Mouse (Mus musculus) hindbrain, embryonic 12.5 days (tissue): ENCODE data around the gene Arrb1. TPM values are rescaled to one million over a fixed set of nuclear protein-coding genes. Genes with fewer than 3 reads are reported as not detected.
"Not testable (repeated sequence)": the region's sequence is repeated elsewhere in the genome, so short reads cannot be mapped to it uniquely, and the experiment has no call there.

Experiments used
- ATAC-seq: fragments of 200-750 bp; cut with Nextera tagmentation; 2 replicates; pipeline ENCODE4 v1.8.0; 2017; ENCODE audit warnings: moderate TSS enrichment; ENCODE audit not compliant: low FRiP score
- H3K27ac ChIP-seq: fragments of 300-500 bp; sonication (generic); 2 replicates; pipeline ENCODE4 v1.5.1; 2016; ENCODE audit warnings: mild to moderate bottlenecking
- H3K27me3 ChIP-seq: fragments of 300-500 bp; sonication (generic); 2 replicates; pipeline ENCODE4 v1.6.1; 2016; ENCODE audit warnings: mild to moderate bottlenecking
- H3K36me3 ChIP-seq: fragments of 300-500 bp; sonication (generic); 2 replicates; pipeline ENCODE4 v1.6.1; 2016; ENCODE audit warnings: mild to moderate bottlenecking
- H3K4me1 ChIP-seq: fragments of 300-500 bp; sonication (generic); 2 replicates; pipeline ENCODE4 v1.6.1; 2016
- H3K4me2 ChIP-seq: fragments of 300-500 bp; sonication (generic); replicated peaks from 2 replicates; pipeline ENCODE4 v1.6.1; 2016; ENCODE audit warnings: mild to moderate bottlenecking
- H3K4me3 ChIP-seq: fragments of 300-500 bp; sonication (generic); 2 replicates; pipeline ENCODE4 v1.5.1; 2016; ENCODE audit warnings: mild to moderate bottlenecking
- H3K9ac ChIP-seq: fragments of 300-500 bp; sonication (generic); 2 replicates; pipeline ENCODE4 v1.6.1; 2016; ENCODE audit warnings: mild to moderate bottlenecking, moderate library complexity
- H3K9me3 ChIP-seq: fragments of 300-500 bp; sonication (generic); replicated peaks from 2 replicates; pipeline ENCODE4 v1.6.1; 2016; ENCODE audit warnings: mild to moderate bottlenecking
- WGBS: fragments of 180-500 bp; shearing (Covaris S2); methylation state at CpG from one replicate; pipeline ENCODE4 v1.1.7; 2016; 5-methylcytosine and 5-hydroxymethylcytosine counted together
- polyA plus RNA-seq: library from polyadenylated mRNA; unstranded; fragments of >200 nt; fragmentation: Nextera tagmentation; extraction: Ambion mirVana; gene quantifications from 2 replicates; pipeline ENCODE4 v1.2.1, GENCODE M21; 2016

Gene Arrb1
- 16.7 TPM in 2 replicates for polyA plus RNA-seq

DNA sequence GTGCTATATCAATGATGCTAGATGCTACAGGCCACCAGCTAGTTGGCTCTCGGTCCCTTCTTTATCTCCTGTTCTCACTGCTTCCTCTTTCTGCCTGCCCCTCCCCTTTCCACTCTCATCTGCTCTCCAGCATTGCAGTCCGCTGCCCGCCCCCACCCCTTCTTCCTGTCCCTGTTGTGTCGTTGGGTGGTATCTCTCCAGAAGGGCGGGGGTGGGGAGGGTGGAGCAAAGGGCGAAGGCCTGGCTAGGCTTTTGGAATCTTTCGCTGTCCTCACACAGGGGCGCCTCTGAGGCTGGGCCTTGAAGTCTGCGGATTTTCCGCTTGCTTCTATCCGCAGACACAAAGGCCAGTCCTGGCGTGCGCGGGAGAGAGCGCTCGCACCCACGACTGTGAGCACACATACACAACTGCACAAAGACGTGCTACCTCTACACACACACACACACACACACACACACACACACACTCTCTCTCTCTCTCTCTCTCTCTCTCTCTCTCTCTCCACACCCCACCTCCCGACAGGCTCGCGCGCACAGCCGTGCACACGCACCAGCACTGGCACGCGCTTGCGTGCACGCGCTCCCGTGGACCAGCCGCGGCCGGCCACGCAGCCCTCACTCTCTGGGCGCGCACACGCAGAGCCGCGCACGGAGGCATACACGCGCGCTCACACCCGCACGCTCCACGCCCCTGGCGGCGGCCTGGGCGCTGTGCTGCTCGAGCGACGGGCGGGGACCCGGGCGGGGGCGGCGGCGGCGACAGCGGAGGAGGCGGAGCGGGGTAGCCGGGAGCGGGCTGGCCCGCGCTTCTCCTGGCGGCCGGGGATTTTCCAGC, at the start of gene Arrb1:
TSS of gene Arrb1 (plus strand) at position 566 of the 835 bp plus-strand sequence.
- Histone ChIP-seq H3K4me3 (peak within 1 kb of the TSS; percentile 73), H3K9ac (peak within 1 kb of the TSS; percentile 90), H3K27me3 (no peaks in the 10 kb centered on the region; the same call in 1 of the 2 replicates), H3K36me3 (no peaks in the 10 kb centered on the region), H3K27ac (peak within 1 kb of the TSS; percentile 89), H3K4me1 (peaks cover 54% of the 10 kb centered on the region), H3K9me3 (no peaks in the 10 kb centered on the region), H3K4me2 (peak within 1 kb of the TSS; percentile 68)
- peak; percentile 76 for ATAC-seq
- WGBS = under 1% methylated on average over 52 of the region's 68 CpGs

DNA sequence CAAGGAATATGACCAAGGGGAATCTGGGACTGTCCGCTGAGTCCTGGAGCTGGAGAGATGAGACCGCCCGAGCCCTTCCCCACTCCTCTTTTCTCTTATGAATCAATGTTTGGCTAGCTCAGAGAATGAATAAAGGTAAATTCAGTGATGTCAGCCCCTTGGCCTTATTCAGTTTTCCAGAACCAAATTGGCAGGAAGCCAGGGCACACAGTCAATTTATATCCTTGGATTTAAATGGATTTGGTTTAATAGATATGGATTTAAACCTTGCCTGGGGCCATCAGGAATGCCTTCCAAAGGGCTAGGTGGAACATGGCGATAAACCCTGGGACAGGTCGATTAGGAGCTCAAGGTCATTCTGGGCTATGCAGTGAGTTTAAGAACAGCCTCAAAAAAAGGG, 45.6 kb upstream of the Arrb1 start:
- Histone ChIP-seq H3K4me2 (no peak overlapping the region), H3K36me3 (no peaks in the 10 kb centered on the region), H3K27ac (no peak overlapping the region), H3K4me3 (no peak overlapping the region), H3K9ac (no peak overlapping the region), H3K4me1 (no peaks in the 10 kb centered on the region), H3K27me3 (peaks cover 15% of the 10 kb centered on the region), H3K9me3 (no peaks in the 10 kb centered on the region)
- no peak for ATAC-seq
- 88% methylated on average over 5 of the region's 5 CpGs for WGBS

- H3K4me2 ChIP-seq = no peak overlapping the region
- WGBS = 58% methylated on average over 1 of the region's 1 CpGs
- no peak for ATAC-seq
- no peaks in the 10 kb centered on the region for H3K9me3 ChIP-seq
- H3K4me1 ChIP-seq = no peaks in the 10 kb centered on the region
- H3K4me3 ChIP-seq = no peak overlapping the region
- H3K9ac ChIP-seq = no peak overlapping the region
- no peak overlapping the region for H3K27ac ChIP-seq
- no peaks in the 10 kb centered on the region for H3K36me3 ChIP-seq
- H3K27me3 ChIP-seq = no peaks in the 10 kb centered on the region
These were observed 36.1 kb upstream of the Arrb1 start for GRCm38 (mm10) chr7:99499128-99499527.

GRCm38 (mm10) chr7:99500201-99500600, 35.1 kb upstream of the Arrb1 start:
- Histone ChIP-seq H3K27ac (no peak overlapping the region), H3K36me3 (no peaks in the 10 kb centered on the region), H3K27me3 (no peaks in the 10 kb centered on the region), H3K9me3 (no peaks in the 10 kb centered on the region), H3K4me1 (no peaks in the 10 kb centered on the region), H3K9ac (no peak overlapping the region), H3K4me3 (no peak overlapping the region), H3K4me2 (no peak overlapping the region)
- WGBS = 3% methylated on average over 8 of the region's 8 CpGs
- ATAC-seq = peak; percentile 84

DNA sequence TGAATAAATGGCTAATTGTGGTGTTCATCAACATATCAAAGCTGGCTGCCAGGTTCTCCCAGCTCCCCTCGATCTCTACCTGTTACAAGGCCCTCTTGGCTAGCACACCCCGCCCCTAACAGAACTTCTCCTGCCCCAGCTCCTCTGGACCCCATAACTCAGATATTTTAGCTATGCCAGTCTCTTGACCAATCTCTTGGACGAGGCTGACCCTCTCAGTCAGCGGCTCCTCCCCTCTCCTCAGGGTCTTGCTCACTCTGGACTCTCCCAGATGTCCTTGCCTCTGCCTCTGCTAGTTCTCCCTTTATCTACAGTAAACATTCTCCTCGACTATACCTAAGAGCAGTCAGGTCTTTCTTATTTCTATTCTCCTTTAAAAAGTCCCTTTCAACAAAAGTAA, 34.6 kb upstream of the Arrb1 start:
- Histone ChIP-seq H3K36me3 (no peaks in the 10 kb centered on the region), H3K4me3 (no peak overlapping the region), H3K9me3 (no peaks in the 10 kb centered on the region), H3K4me2 (no peak overlapping the region), H3K27ac (no peak overlapping the region), H3K9ac (0 out of 2 replicates have a peak overlapping the region, but pooled peaks have one; percentile 15), H3K27me3 (no peaks in the 10 kb centered on the region), H3K4me1 (no peaks in the 10 kb centered on the region)
- WGBS = 24% methylated on average over 5 of the region's 5 CpGs
- ATAC-seq = no peak

DNA sequence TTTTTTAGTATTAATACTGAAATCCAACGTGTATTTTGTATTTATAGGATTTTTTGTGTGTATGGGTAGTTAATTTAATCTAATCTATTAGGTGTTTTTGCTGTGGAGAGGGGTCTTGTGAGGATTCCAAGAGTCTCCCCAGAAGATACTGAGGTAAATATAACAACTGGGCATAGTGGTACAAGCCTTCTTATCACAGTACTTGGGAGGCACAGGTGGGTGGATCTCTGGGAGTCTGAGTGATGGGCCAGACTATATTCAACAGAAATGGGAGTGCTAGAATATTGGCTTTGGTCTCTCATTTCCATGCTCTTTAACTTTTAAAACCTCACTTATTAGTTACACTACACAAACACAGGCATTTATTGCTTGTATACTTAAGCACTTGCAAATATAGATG, 34.1 kb upstream of the Arrb1 start:
- H3K9me3 ChIP-seq = no peaks in the 10 kb centered on the region
- no peak overlapping the region for H3K4me2 ChIP-seq
- ATAC-seq = no peak
- no peaks in the 10 kb centered on the region for H3K4me1 ChIP-seq
- no peaks in the 10 kb centered on the region for H3K36me3 ChIP-seq
- H3K9ac ChIP-seq = no peak overlapping the region
- H3K27me3 ChIP-seq = no peaks in the 10 kb centered on the region
- 61% methylated on average over 1 of the region's 1 CpGs for WGBS
- H3K4me3 ChIP-seq = no peak overlapping the region
- H3K27ac ChIP-seq = no peak overlapping the region

GRCm38 (mm10) chr7:99504556-99504955, 30.7 kb upstream of the Arrb1 start:
- no peaks in the 10 kb centered on the region for H3K27me3 ChIP-seq
- no peak overlapping the region for H3K27ac ChIP-seq
- ATAC-seq = no peak
- no peak overlapping the region for H3K9ac ChIP-seq
- no peak overlapping the region for H3K4me3 ChIP-seq
- H3K4me1 ChIP-seq = no peaks in the 10 kb centered on the region
- H3K4me2 ChIP-seq = no peak overlapping the region
- no peaks in the 10 kb centered on the region for H3K36me3 ChIP-seq
- H3K9me3 ChIP-seq = no peaks in the 10 kb centered on the region

GRCm38 (mm10) chr7:99508187-99508586, 27.1 kb upstream of the Arrb1 start:
- not testable (repeated sequence) for H3K36me3 ChIP-seq, H3K9ac ChIP-seq, H3K9me3 ChIP-seq, H3K27ac ChIP-seq, H3K4me3 ChIP-seq, ATAC-seq, H3K4me2 ChIP-seq, H3K27me3 ChIP-seq, H3K4me1 ChIP-seq
- WGBS = 40% methylated on average over 2 of the region's 2 CpGs

GRCm38 (mm10) chr7:99510087-99510501, 25.2 kb upstream of the Arrb1 start:
- Histone ChIP-seq H3K27ac (peak overlapping the region; percentile 40), H3K9ac (no peak overlapping the region)

GRCm38 (mm10) chr7:99516092-99516813, 19.0 kb upstream of the Arrb1 start:
- WGBS = 85% methylated on average over 9 of the region's 9 CpGs
- no peak for ATAC-seq
- no peak overlapping the region for H3K27ac ChIP-seq
- no peaks in the 10 kb centered on the region for H3K36me3 ChIP-seq
- H3K9me3 ChIP-seq = no peaks in the 10 kb centered on the region
- H3K4me3 ChIP-seq = no peak overlapping the region
- no peaks in the 10 kb centered on the region for H3K4me1 ChIP-seq
- H3K4me2 ChIP-seq = no peak overlapping the region
- H3K9ac ChIP-seq = no peak overlapping the region
- no peaks in the 10 kb centered on the region for H3K27me3 ChIP-seq

More at GRCm38 (mm10) chr7:99510087-99510501, 25.2 kb upstream of the Arrb1 start:
- Histone ChIP-seq H3K4me1 (peaks cover 8% of the 10 kb centered on the region), H3K9me3 (no peaks in the 10 kb centered on the region), H3K27me3 (no peaks in the 10 kb centered on the region), H3K4me2 (peak overlapping the region; percentile 31; the same call in 1 of the 2 replicates), H3K4me3 (no peak overlapping the region), H3K36me3 (no peaks in the 10 kb centered on the region)
- 4% methylated on average over 8 of the region's 8 CpGs for WGBS
- peak; percentile 54; the same call in 1 of the 2 replicates for ATAC-seq

GRCm38 (mm10) chr7:99516814-99517157, 18.5 kb upstream of the Arrb1 start:
- no peak for ATAC-seq
- Histone ChIP-seq H3K4me2 (no peak overlapping the region), H3K4me1 (no peaks in the 10 kb centered on the region), H3K36me3 (no peaks in the 10 kb centered on the region), H3K27me3 (no peaks in the 10 kb centered on the region), H3K9me3 (no peaks in the 10 kb centered on the region), H3K4me3 (no peak overlapping the region), H3K9ac (no peak overlapping the region), H3K27ac (no peak overlapping the region)
- 86% methylated on average over 3 of the region's 3 CpGs for WGBS

DNA sequence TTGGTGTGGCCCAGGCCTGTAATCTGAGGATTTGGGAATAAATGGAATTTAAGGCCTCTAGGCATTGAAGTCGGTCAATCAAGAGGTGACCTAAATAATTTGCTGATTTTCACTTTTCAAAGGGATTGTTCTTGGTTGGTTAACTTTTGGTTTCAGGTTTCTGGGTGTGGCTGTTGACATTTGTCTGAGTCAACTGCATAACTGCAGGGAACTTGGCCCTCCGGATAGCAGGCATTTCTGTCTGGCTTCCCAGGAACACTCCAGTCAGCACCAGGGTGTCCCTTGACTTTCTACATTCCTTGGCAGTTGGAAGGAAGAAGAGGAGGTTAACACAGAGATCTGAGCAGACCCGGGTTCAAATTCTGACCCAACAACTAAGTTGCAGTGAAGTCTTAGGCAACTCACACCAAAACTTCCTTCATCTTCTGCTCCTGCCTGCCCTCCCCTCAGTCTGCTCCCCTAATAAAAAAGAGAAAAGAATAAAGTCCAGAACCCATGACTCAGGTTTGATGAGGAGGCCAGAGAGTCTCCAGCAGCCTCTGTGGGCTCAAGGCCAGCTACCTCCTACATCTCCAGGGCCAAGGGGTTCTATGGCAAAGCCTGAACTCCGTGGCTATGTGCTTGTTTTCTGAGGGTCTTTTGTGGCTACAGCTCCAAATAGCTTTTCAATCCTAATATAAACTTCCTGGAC, 16.2 kb upstream of the Arrb1 start:
- Histone ChIP-seq H3K4me1 (no peaks in the 10 kb centered on the region), H3K4me2 (no peak overlapping the region), H3K36me3 (no peaks in the 10 kb centered on the region), H3K27ac (no peak overlapping the region), H3K4me3 (no peak overlapping the region), H3K27me3 (no peaks in the 10 kb centered on the region), H3K9me3 (no peaks in the 10 kb centered on the region), H3K9ac (no peak overlapping the region)
- WGBS = 68% methylated on average over 4 of the region's 4 CpGs
- no peak for ATAC-seq
